Mouse (Mus musculus): Measurements from ENCODE around the gene Zfp553. TPM values are rescaled to one million over a fixed set of nuclear protein-coding genes. Genes with fewer than 3 reads are reported as not detected.
"Not testable (repeated sequence)": the region's sequence is repeated elsewhere in the genome, so short reads cannot be mapped to it uniquely, and the experiment has no call there.

The Zfp553 gene
- total RNA-seq, 4 experiments from 2014 or later: 20.6 to 21.4 (median 20.9) TPM

DNA sequence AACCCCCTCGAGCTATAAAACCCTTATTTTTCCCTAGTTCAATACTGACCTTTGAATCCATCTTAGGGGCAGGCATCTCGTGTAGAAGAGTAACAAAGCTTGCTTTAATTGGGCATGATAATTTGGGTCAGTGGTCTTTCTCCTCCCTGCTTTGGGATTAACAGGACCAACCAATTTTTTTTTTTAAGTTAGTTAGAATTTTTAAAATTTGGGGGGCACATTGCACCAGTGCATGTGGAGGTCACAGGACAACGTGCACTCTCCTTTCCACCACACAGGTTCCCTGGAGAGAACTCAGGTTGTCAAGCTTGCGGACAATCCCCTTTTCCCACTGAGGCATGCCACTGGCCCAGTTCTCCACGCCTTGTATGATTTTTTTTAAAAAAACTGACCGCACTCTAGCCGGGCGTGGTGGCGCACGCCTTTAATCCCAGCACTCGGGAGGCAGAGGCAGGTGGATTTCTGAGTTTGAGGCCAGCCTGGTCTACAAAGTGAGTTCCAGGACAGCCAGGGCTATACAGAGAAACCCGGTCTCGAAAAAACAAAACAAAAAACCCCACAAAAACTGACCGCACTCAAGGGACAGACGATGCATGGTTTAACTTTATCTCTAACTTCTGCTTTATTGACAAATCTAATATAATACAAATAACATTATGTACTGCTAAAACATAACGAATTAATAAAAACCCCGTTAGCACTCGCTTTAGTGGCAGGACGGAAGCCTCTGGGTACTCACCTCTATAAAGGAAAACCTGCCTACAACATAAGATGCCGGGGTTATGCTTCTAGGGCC is 837 bp upstream of the Zfp553 start:
- DNase-seq (ENCODE audit: low spot score in 2 of 2): no peak

DNA sequence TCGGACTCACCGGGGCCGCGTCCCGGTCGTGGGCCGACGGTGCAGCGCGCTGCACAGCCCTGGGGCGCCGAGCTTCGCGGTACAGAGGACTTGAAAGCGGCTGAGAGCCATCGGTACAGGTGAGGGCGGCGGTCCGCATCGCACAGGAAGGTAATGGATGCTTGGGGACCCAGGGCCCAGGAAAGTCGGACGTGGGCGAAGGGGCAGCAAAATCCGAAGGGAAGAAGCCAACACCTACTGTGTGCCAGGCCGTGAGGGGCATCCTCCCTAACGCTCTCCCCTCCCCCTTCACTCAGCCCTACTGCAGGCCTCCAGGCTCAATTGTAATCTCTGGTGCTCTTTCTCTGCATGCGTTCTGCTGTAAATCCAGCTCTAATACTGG is 498 bp downstream of the Zfp553 start:
- no peak for DNase-seq (ENCODE audit: low spot score in 2 of 2)

DNA sequence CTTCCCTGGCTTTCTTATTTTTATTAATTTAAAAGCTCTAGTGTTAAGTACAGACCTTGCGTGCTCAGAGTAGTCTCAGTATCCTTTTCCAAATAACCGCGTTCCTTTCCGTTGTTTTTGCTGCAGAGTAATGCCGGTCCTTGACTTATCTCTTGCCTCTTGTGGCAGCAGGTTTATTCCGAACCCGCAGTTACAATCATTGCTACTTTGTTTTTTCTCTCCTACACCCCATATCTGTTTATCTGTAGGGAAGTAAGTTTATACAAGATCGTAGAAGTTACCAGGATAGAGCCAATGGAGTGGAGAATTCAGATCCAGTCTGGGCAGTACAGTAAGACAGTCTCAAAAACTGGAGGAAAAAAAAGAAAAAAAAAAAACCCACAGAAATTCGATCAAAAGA is 904 bp downstream of the Zfp553 start:
- DNase-seq (ENCODE audit: low spot score in 2 of 2): no peak

DNA sequence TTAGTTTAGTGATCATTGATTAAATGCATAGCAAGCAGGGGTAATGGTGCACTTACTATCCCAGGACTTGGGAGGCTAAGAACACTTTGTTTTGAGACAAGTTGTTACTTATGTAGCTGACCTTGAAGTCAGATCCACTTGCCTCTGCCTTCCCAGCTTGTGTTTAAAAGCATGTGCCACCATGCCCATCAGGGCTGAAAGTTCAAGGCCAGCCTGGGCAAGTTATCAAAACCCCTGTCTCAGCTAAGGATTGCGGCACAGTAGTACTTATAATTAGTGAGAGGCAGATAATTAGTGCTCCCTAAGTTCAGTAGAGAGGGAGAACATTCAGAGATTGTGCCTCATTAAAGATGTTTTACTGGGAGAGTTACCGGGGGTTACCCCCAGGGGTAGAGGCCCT is 1.9 kb downstream of the Zfp553 start:
- DNase-seq (ENCODE audit: low spot score in 2 of 2): no peak

DNA sequence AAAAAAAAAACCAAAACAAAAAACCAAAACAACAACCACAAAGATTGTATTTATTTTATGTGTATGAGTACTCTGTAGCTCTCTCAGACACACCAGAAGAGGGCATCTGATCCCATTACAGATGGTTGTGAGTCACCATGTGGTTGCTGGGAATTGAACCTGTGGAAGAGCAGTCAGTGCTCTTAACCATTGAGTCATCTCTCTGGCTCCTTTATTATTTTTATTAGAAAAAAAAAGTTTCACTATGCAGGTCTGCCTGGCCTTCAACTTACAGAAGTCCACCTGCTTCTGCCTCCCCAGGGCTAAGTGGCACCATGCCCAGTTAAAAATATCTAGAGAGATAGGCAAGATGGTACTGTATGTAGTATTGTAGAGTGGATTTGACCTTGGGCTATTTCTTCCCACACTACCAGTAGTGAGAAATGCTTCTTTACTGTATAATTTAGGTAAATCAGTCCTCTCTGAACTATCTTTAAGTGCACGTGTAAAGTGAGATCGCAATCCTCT is 10.6 kb downstream of the Zfp553 start:
- no peak for DNase-seq (ENCODE audit: low spot score in 2 of 2)

DNA sequence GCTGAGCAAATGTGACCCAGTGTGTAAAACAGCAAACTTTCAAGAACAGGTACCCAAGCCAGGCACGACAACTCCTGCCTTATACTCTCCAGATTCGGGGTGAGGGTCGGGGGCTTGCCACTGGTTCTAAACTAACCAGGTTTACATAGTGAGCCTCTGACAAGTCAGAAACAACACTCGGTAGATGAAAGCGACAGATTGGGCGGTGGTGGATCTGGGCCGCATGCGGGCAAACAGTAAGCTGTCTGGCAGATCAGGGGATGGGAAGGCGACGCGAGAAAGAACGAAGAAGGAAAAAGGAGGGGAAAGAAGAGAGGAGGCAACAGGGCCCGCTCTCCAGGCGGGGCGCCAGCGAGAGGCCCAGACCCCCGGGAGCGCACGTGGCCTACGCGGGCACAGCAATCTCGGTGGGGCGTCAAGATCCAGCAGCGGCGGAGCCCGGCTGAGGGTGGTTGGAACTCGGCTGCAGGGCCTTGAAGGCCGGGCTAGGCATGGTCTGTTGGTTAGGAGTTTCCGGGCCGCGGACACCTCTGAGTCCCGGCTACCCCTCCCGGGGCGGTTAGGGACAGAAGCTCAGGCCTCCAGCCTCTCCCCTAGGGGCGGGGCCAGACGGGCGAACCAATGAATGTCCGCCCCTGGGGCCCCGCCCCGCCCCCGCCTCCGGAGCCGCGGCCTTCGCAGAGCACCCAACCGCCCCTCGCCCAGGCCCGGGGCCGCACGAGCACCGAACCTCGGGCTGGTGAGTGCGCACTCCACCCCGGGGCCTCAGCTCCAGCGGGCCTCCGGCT is 11.2 kb downstream of the Zfp553 start, which contains the start of gene Zfp771:
TSS of gene Zfp771 (plus strand) at position 405 of the 788 bp plus-strand sequence.
- DNase-seq (ENCODE audit: low spot score in 2 of 2): peak; percentile 89

DNA sequence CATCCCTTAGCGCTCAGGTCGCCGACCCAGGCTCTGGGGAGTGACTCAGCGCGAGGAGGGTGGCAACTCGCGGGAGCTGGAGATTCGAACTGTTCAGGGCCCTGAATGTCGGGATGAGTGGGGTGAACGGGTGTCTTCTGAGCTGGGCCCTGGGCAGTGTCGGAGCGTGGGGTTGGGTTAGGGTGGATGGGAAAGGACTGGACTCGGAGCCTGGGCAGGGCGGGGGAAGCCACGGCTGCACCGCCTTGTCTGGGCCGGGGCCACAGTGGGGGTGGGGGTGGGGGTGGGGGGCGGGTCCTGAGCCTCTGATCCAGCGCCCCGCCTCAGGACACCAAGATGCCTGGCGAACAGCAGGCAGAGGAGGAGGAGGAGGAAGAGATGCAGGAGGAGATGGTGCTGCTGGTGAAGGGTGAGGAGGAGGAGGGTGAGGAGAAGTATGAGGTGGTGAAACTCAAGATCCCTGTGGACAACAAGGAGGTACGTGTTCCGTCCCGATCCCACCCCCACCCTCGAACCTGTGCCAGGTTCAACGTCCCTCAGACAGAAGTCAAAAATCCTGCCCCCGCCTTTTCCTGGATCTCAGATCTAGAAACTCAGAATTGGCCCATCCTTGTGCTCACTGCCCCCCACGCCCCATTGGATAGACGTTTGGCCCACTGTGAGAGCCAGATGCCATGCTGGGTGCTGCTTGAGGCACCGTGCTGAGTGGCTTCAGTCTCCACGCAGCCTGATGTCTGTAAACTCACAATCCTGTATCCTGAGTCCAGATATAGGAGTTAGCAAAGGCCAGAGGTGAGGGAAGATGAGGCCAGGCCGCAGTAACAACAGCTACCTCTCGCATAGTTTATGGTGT is 12.0 kb downstream of the Zfp553 start:
- DNase-seq (ENCODE audit: low spot score in 2 of 2): no peak

DNA sequence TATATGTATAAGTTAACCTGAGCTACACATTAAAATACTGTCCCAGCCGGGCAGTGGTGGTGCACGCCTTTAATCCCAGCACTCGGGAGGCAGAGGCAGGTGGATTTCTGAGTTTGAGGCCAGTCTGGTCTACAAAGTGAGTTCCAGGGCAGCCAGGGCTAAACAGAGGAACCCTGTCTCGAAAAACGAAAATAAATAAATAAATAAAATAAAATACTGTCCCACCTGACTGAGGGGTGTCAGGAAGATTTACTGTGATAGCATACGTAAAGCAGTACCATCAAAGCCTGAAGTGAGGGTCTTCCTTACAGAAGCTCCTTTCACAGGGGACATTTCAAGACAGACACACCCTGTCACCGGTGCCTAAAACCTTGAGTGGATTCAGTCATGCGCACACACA is 17.6 kb downstream of the Zfp553 start:
- not testable (repeated sequence) for DNase-seq (ENCODE audit: low spot score in 2 of 2)

DNA sequence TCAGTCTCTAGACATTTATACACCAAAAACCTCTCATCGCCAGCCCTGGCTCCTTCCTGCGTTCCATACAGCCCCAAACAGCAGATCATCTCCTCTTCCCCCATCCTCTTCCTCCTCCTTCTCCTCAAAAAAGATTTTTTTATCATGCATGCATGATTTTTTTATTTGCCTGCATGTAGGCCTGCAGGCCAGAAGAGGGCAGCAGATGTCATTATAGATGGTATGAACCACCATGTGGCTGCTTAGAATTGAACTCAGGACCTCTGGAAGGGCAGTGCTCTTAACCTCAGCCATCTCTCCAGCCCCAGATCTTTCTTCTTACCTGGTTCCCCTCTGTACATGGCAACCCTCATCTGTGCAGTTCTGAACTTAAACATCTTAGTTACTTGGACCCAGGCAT is 19.6 kb downstream of the Zfp553 start:
- no peak for DNase-seq (ENCODE audit: low spot score in 2 of 2)

DNA sequence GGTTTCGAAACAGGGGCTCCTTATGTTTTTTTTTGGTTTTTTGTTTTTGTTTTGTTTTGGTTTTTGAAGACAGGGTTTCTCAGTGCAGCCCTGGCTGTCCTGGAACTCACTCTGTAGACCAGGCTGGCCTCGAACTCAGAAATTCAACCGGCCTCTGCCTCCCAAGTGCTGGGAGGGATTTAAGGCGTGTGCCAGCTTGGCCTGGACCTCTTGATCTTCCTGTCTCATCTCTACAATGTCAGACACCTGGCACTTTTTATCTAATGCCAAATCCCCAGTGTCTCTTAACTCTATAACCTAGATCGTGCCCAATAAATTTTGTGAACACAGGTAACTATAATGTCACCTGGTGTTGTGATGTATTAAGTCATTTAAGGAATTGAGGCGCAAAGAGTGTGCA is 20.5 kb downstream of the Zfp553 start:
- no peak for DNase-seq (ENCODE audit: low spot score in 2 of 2)

DNA sequence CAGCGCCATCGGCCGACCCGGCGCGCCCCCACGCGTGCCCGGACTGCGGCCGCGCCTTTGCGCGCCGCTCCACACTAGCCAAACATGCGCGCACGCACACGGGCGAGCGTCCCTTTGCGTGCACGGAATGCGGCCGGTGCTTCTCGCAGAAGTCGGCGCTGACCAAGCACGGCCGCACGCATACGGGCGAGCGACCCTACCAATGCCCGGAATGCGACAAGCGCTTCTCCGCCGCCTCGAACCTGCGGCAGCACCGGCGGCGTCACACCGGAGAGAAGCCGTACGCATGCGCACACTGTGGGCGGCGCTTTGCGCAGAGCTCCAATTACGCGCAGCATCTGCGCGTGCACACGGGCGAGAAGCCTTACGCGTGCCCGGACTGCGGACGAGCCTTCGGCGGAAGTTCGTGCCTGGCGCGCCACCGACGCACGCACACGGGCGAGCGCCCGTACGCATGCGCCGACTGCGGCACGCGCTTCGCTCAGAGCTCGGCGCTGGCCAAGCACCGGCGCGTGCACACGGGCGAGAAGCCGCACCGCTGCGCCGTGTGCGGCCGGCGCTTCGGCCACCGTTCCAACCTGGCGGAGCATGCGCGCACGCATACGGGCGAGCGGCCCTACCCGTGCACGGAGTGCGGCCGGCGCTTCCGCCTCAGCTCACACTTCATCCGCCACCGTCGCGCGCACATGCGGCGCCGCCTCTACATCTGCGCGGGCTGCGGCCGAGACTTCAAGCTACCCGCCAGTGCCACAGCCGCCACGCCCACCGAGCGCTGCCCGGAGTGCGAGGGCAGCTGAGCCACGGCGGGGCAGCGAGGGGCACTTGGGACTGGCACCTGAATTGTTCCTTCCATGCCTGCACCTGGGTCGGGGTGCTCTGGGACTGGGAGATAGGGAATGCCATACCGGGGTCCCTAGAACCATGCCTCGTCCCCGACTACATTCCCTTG is 21.2 kb downstream of the Zfp553 start:
- DNase-seq (ENCODE audit: low spot score in 2 of 2): peak; percentile 91 to 95

DNA sequence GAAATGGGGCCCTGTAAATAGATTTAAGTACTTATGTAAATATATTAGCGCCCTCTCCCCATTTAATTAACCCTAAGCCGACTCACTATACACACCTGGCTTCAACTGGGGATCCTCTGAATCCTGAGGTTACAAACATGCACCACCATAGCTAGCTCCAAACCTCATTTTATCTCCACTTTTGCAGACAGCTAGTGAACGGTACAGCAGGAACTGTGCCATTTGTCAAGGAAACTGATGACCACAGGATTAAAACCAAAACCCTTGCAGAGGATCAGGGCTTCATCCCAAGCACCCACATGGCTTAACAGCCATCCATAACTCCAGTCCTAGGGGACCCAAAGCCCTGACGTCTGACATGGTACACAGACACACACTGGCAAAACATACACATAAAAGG is 22.1 kb downstream of the Zfp553 start:
- no peak for DNase-seq (ENCODE audit: low spot score in 2 of 2)

DNA sequence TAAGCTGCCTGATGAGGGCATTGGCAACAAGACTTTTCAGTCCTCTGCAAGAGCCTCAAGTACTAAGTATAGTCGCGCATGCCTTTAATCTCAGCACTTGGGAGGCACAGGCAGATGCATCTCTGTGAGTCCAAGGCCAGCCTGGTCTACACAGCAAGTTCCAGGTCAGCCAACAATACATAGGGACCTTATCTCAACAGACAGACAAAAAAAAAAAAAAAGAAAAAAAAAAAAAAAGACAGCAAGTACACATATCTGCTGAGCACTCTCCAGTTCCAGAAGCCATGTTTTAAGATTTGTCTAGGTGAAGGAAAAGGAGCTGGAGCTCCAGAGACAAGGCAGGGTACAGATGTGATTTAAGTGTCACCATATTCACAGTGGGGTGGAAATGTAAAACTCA is 23.1 kb downstream of the Zfp553 start:
- no peak for DNase-seq (ENCODE audit: low spot score in 2 of 2)

DNA sequence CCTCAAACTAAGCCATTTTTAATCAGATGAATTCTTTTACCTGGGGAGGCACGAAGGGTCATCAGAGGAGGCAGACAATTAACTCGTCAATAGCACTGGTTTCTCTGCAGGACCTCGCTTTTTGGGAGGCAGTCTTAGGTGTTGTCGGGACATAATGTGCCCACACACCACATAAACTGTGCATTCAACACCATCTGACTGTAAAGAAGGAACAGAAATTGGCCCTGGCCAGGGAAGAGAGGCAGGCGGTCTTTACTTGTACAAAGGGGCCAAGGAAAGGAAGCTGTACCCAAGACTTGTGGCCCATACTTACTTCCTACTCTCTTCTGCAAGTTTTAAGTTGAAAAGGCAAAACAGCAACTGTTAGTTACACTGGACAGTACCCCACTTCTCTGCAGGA is 23.7 kb downstream of the Zfp553 start:
- DNase-seq (ENCODE audit: low spot score in 2 of 2): no peak

DNA sequence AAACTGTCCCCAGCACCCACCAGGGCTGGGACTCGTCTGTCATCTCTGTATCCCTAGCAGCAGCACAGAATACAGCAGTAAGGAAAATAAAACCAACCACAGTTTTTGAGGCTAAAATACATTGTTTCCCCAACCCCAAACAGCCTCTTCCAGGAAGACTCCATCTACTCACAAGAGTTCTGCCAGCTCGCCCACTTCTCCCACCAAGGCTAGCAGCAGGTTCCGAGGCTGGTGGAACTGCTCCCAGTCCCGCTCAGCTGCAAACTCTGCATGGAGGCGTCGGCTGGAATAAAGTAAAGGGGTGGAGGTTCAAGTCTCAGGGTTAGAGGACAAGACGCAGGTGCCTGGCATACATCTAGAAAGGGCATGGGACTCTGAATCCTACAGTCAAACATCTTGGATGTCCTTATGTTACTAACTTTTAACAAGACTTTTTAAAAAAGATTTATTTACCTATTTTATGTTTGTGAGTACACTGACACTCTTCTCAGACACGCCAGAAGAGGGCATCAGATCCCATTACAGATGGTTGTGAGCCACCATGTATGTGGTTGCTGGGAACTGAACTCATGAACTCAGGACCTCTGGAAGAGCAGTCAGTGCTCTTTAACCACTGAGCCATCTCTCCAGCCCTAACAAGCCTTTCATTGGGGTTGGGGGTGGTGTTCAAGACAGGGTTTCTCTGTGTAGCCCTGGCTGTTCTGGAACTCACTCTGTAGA is 26.5 kb downstream of the Zfp553 start:
- DNase-seq (ENCODE audit: low spot score in 2 of 2): no peak

DNA sequence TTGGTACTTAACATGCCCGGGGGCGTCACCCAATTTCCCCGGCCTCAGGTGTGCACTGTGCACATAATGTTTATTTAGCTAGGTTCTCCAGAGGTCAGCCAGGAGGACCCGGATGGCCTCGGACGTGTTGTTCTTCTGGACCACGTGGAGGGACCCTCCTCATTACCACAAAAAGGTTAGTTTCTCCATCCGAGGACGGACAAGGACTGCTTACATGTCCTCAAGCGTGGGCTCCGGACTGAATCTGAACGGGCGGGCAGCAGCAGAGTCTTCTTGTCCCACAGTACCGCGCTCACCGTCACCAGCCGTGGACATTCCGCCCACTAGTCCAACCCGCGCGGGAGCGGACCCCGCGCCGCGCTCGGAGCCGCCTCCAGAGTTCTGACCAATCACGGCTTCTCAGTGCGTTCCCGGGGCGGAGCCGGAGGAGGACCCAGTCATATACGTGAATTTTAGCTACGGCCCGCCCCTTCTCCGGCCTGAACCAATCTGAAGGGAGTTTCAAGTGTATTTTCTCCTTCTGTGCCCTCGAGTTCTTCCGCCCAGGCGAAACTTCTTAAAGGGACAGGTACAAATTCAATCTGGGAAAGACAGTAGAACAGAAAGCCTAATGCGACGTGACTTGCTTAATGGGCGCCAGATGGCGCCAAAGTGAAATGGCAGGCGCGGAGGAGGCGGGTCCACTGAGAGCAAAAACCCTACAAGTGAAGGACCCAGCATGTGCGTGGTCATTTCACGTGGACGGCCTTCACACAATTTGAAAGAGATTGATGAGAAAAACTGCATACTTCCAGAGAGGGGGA is 27.6 kb downstream of the Zfp553 start, which contains the start of gene Dctpp1:
TSS of gene Dctpp1 (minus strand) at position 401 of the 803 bp plus-strand sequence.
- DNase-seq (ENCODE audit: low spot score in 2 of 2): peak; percentile 99

DNA sequence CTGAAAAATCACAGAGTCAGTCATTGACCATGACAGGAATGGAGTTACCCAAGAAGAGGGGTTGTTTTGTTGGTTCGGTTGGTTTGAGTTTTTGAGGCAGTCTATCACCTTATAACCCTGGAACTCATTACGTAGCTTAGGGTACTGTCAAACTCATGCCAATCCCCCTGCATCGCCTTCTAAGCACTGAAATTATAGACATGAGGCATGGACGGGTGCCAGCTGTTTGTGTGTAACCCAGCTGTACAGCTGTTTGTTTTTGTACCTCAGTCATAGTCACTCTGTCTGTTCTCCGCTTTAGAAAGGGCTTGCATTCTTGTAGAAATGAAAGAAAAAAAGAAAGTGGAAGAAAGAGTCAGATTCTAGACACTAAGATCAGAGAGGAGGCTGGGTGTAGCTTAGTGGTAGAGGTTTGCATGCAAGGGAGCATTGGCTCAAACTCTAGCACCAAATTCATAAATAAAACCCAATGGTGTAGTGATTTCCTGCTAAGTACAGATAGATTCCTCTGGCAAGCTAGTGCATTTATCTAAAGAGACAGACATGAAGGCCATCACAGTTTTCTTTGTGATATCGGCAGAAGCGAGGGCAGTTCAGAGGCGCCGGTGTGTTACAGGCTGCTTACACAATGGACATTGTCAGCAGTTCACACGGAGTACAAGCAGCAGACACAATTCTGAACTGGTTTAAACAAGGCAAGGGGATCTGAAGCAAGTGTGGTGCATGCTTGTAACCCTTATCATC is 29.5 kb downstream of the Zfp553 start:
- DNase-seq (ENCODE audit: low spot score in 2 of 2): no peak

DNA sequence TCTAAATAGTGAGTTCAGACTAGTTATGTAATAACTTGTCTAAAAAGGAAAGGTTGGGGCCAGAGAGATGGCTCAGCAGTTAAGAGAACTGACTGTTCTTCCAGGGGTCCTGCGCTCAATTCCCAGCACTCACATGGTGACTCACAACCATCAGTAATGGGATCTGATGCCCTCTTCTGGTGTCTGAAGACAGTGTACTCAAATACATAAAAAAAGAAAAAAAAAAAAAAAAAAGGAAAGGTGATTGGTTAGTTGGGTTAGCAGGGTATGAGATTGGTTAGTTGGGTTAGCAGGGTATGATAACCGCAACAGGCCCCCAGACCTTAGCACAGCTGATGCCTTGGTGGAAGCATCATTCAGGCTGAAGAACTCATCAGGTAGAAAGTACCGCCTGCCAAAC is 30.7 kb downstream of the Zfp553 start:
- no peak for DNase-seq (ENCODE audit: low spot score in 2 of 2)
